Mouse (Mus musculus) limb, embryonic 11.5 days (tissue): Measurements from ENCODE around the gene Nradd. TPM values are rescaled to one million over a fixed set of nuclear protein-coding genes. Genes with fewer than 3 reads are reported as not detected.

Experiments
- ATAC-seq: fragments of 200-750 bp; cut with Nextera tagmentation; 2 replicates; pipeline ENCODE4 v1.8.0; 2017; ENCODE audit warnings: low read depth; ENCODE audit not compliant: insufficient number of reproducible peaks, low FRiP score, low TSS enrichment
- DNase-seq: peaks from one replicate; pipeline ENCODE4 v3.0.0-alpha.2; 2015; ENCODE audit warnings: low spot score
- H3K27ac ChIP-seq: fragments of 300-500 bp; sonication (generic); replicated peaks from 2 replicates; pipeline ENCODE4 v1.5.1; 2014; ENCODE audit warnings: low read depth, mild to moderate bottlenecking, low read length
- H3K27me3 ChIP-seq: fragments of 300-500 bp; sonication (generic); 2 replicates; pipeline ENCODE4 v1.6.1; 2014; ENCODE audit warnings: mild to moderate bottlenecking, low read length, mixed read lengths; ENCODE audit not compliant: control insufficient read depth, insufficient read depth
- H3K36me3 ChIP-seq: fragments of 300-500 bp; sonication (generic); 2 replicates; pipeline ENCODE4 v1.6.1; 2014; ENCODE audit warnings: mild to moderate bottlenecking, low read length, moderate library complexity, mixed read lengths; ENCODE audit not compliant: control insufficient read depth, insufficient read depth
- H3K4me1 ChIP-seq: fragments of 300-500 bp; sonication (generic); 2 replicates; pipeline ENCODE4 v1.6.1; 2014; ENCODE audit warnings: low read length, mixed read lengths; ENCODE audit not compliant: control insufficient read depth, insufficient read depth
- H3K4me2 ChIP-seq: fragments of 300-500 bp; sonication (generic); 2 replicates; pipeline ENCODE4 v1.6.1; 2014; ENCODE audit warnings: low read depth, mild to moderate bottlenecking, moderate library complexity; ENCODE audit not compliant: severe bottlenecking
- H3K4me3 ChIP-seq: fragments of 300-500 bp; sonication (generic); 2 replicates; pipeline ENCODE4 v1.5.1; 2014; ENCODE audit warnings: low read depth, low read length
- H3K9ac ChIP-seq: fragments of 300-500 bp; sonication (generic); 2 replicates; pipeline ENCODE4 v1.6.1; 2014; ENCODE audit warnings: mild to moderate bottlenecking, low read length
- H3K9me3 ChIP-seq: fragments of 300-500 bp; sonication (generic); 2 replicates; pipeline ENCODE4 v1.6.1; 2016; ENCODE audit warnings: low read length; ENCODE audit not compliant: control insufficient read depth
- WGBS: fragments of 180-500 bp; shearing (Covaris S2); extraction: QIAGEN DNeasy Blood & Tissue Kit; methylation state at CpG from one replicate; pipeline ENCODE4 v1.1.7; 2014; 5-methylcytosine and 5-hydroxymethylcytosine counted together
- polyA plus RNA-seq: library from polyadenylated mRNA; unstranded; fragments of >200 nt; fragmentation: Nextera tagmentation; extraction: Ambion mirVana; gene quantifications from 2 replicates; pipeline ENCODE4 v1.2.1, GENCODE M21; 2014

Gene Nradd
- polyA plus RNA-seq, 1 experiment from 2014 or later: 36.5 TPM

DNA sequence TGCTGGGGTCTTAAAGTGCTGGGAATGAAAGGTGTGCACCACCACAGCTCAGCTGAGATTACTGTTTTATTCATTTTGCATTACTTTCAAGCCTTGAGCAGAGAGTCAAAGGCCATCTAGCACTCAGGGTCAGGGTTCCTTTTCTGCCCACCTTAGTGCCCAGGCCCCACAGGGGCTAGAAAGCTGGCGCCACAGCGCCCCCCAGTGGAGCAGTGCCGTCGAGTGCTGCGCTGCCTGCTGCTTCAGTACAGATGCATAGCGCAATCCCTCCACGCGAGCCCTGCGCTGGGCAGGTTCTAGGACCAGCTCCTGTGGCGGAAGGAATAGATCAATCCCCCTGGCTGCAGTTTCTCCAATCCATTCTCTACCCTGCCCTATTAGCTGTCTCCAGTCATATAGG, 6.9 kb upstream of the Nradd start:
- peak overlapping the region; percentile 14 for H3K4me3 ChIP-seq
- H3K4me1 ChIP-seq: peaks cover 2% of the 10 kb centered on the region; the same call in 1 of the 2 replicates
- ATAC-seq (no peak), DNase-seq (peak; percentile 87)
- no peaks in the 10 kb centered on the region for H3K36me3 ChIP-seq
- H3K9ac ChIP-seq: no peak overlapping the region; the same call in 1 of the 2 replicates
- no peak overlapping the region for H3K27ac ChIP-seq
- H3K27me3 ChIP-seq: peaks cover 21% of the 10 kb centered on the region
- peak overlapping the region; percentile 58 for H3K4me2 ChIP-seq
- whole genome bisulfite sequencing: 9% methylated on average over 10 of the region's 10 CpGs
- H3K9me3 ChIP-seq: no peaks in the 10 kb centered on the region

DNA sequence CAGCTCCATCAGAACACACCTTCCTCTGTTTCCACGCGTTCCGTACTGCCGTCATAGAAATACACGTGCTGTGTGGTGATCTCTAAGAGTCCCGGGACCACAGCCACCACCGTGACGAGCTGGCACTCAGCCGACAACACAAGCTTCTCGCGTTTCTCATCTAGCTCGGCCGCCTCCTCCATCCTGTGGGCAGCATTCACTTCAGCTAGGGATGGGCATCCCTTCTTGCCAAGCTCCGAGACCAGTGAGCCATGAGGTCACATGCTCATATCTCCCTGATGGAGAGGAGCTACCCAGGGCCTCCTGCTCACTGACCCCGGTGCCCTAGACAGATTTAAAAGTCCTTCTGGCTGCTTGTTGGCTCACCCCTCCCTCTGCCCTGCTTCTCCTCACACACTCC, 5.9 kb upstream of the Nradd start:
- Histone ChIP-seq H3K4me2 (no peak overlapping the region), H3K9me3 (no peaks in the 10 kb centered on the region), H3K9ac (no peak overlapping the region), H3K36me3 (no peaks in the 10 kb centered on the region), H3K4me1 (peaks cover 4% of the 10 kb centered on the region; the same call in 1 of the 2 replicates), H3K27ac (no peak overlapping the region), H3K4me3 (no peak overlapping the region), H3K27me3 (peaks cover 19% of the 10 kb centered on the region)
- no peak for ATAC-seq
- DNase-seq: no peak
- 89% methylated on average over 15 of the region's 15 CpGs for WGBS

DNA sequence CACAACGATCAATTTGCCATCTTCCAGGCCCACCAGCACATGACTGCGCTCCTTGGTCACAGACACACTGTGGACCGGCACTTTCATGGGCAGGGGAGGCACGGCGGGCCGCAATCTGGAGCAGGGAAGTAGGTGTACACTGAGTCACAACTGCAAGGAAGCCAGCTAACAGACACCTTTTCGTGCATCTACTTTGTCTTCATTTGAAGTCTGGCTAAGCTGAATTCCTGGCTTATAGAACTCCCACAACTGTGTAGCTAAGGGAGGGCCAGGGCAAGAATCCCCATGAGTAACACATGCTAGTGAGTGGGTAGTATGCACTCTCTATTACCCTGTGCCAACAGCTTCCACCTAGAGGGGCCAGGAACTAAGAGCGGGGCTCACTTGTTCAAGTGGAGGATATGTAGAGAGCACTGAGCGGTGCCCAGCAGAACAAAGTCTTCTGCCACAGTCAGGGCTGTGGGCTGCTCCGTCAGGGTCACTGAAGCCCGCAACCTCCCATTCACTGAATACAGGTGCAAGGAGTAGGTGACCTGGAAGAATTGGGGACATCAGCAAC, 1.2 kb upstream of the Nradd start:
- 63% methylated on average over 11 of the region's 11 CpGs for WGBS
- Histone ChIP-seq H3K27ac (0 out of 2 replicates have a peak overlapping the region, but pooled peaks have one; percentile 36), H3K4me3 (peak overlapping the region; percentile 50), H3K9ac (peak overlapping the region; percentile 68), H3K36me3 (peaks cover 8% of the 10 kb centered on the region), H3K9me3 (no peaks in the 10 kb centered on the region), H3K4me1 (peaks cover 9% of the 10 kb centered on the region; the same call in 1 of the 2 replicates), H3K27me3 (no peaks in the 10 kb centered on the region), H3K4me2 (peak overlapping the region; percentile 97)
- ATAC-seq: no peak
- DNase-seq: no peak

DNA sequence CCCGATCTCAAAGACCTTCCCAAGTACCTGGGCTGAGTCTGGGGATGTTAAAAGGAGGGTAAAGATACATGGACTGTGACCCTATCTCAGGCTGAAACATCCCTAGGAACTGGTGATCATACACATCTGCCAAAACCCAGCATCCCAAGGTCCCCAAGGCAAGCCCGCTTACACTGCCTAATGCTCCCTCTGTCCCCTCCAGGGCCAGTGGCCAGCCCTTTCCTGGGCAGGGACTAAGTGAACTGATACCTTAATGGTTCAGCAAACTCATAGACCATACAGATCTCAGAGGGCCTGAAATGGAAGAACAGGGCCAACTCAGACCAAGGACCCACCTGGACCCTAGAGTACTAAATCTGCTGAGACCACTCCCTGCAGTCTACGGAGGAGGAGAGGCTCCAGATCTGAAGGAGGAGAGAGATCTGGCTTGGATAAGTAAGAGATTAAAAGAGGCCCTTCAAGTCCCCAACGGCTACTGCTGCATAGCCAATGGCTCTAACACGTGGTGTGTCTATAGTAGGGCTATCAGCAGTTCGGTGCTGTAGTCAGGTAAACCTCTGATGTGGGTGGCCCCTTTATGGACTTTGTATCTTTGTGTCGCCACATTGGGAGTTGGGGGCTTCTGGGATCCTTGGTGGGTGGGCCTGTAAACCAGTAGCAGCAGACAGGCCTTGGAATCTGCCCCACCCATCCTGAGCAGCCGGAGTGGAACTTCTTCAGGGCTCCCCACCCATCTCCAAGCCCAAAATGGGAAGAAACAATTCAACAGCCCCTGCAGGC, 646 bp downstream of the Nradd start:
- 34% methylated on average over 8 of the region's 8 CpGs for WGBS
- peaks cover 12% of the 10 kb centered on the region for H3K36me3 ChIP-seq
- peaks cover 9% of the 10 kb centered on the region; the same call in 1 of the 2 replicates for H3K4me1 ChIP-seq
- peak overlapping the region; percentile 68 for H3K9ac ChIP-seq
- H3K9me3 ChIP-seq: no peaks in the 10 kb centered on the region
- ATAC-seq: no peak; the same call in 1 of the 2 replicates
- peak overlapping the region; percentile 97 for H3K4me2 ChIP-seq
- peak overlapping the region; percentile 50 for H3K4me3 ChIP-seq
- no peak for DNase-seq
- H3K27ac ChIP-seq: no peak overlapping the region; the same call in 1 of the 2 replicates
- no peaks in the 10 kb centered on the region for H3K27me3 ChIP-seq

DNA sequence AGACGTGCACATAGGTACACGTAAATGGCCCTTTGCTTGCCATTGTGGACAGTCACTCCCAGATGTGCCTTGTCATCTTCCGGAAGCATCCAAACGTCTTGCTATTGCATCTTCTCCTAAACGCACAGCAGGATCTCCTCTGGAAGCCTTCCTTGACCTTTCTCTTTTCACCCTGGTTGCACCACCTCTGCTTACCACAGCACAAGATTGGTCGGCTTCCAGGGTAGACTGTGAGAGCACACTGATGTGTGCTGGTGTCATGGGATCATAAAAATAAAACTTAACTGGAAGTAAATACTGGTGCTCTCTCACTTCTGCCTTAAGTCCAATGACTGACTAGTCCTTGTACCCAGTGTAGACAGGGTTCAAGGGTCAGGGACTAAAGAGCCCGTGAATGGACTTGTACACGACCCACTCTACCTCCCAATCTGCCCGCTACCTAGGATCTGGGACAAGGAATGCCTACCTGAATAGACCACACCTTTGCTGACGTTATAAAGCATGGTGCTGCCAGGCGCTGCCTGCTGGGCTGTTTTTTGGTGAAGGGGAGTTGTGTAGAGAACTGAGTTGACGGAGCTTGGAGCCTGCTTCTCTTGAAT, 1.5 kb downstream of the Nradd start:
- no peak overlapping the region for H3K9ac ChIP-seq
- no peak for DNase-seq

DNA sequence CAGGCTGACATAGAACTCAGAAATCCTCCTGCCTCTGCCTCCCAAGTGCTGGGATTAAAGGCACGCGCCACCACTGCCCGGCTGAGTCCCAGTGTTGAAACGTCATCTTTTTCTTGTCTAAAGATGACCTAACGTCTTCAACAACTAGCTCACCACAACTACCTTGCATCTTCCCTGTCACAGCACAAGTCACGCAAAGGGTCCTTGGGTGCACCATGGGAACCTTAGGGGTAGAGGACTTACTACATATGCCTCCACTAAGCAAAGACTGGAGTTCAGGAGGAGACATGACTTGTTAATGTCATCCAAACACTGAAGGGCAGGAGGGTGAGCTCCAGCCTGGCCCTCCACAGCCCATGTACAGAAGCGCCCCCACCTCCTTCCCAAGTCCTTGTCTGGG, 3.6 kb downstream of the Nradd start:
- peaks cover 23% of the 10 kb centered on the region for H3K36me3 ChIP-seq

More for the DNA sequence above, 1.5 kb downstream of the Nradd start:
- no peak for ATAC-seq
- no peak overlapping the region for H3K4me2 ChIP-seq
- no peaks in the 10 kb centered on the region for H3K9me3 ChIP-seq
- H3K27me3 ChIP-seq: no peaks in the 10 kb centered on the region
- peaks cover 9% of the 10 kb centered on the region; the same call in 1 of the 2 replicates for H3K4me1 ChIP-seq
- peaks cover 18% of the 10 kb centered on the region for H3K36me3 ChIP-seq
- H3K4me3 ChIP-seq: no peak overlapping the region
- WGBS: 88% methylated on average over 12 of the region's 12 CpGs
- no peak overlapping the region for H3K27ac ChIP-seq

DNA sequence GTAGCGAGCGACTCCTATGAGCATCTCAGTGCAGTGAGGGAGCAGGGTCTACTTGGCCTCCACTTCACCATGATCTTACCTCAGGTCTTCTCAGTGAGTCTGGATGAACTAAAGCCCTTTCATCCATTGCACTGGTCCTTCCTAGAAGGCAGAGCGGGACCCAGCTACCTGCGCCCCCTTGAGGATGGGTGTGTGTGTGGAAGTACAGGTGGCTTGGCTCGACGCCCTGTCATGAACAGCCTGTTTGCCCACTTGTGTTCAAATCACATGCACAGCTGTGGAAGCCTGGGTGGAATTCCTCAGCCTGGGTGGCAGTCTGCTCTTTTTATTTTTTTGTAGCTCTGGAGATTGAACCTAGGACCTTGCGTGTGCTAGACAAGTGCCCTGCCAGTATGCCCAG, 4.1 kb downstream of the Nradd start:
- Histone ChIP-seq H3K4me3 (no peak overlapping the region), H3K9me3 (no peaks in the 10 kb centered on the region), H3K36me3 (peaks cover 23% of the 10 kb centered on the region), H3K4me1 (peaks cover 8% of the 10 kb centered on the region; the same call in 1 of the 2 replicates), H3K9ac (no peak overlapping the region), H3K27ac (no peak overlapping the region), H3K27me3 (no peaks in the 10 kb centered on the region), H3K4me2 (no peak overlapping the region)
- 90% methylated on average over 7 of the region's 7 CpGs for WGBS
- ATAC-seq (no peak), DNase-seq (no peak)

More for the DNA sequence above, 3.6 kb downstream of the Nradd start:
- Histone ChIP-seq H3K27me3 (no peaks in the 10 kb centered on the region), H3K4me3 (no peak overlapping the region), H3K4me1 (peaks cover 9% of the 10 kb centered on the region; the same call in 1 of the 2 replicates), H3K27ac (no peak overlapping the region), H3K9ac (no peak overlapping the region), H3K4me2 (no peak overlapping the region), H3K9me3 (no peaks in the 10 kb centered on the region)
- DNase-seq (no peak), ATAC-seq (no peak)
- WGBS: 97% methylated on average over 7 of the region's 7 CpGs

DNA sequence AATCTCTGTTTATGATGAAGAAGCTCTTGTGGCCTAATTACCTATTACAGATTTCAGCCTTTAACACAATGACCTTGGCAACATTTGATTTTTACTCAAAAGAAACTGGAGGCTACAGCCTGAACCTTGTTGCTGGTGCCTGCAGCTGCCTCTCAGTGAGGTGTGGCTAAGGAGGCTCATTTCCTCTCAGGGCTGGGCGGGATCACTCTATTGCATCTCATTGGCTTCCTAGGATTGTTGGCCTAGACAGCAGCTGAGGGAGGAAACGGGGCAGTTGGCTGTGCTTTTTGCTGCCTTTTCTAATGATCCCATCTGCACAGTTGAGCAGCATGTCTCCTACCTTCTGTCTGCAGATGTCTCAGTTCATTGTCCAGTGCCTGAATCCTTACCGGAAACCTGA, 7.2 kb downstream of the Nradd start:
- Histone ChIP-seq H3K27me3 (no peaks in the 10 kb centered on the region), H3K36me3 (peaks cover 22% of the 10 kb centered on the region), H3K4me2 (no peak overlapping the region), H3K9ac (no peak overlapping the region), H3K27ac (no peak overlapping the region), H3K4me1 (no peaks in the 10 kb centered on the region), H3K9me3 (no peaks in the 10 kb centered on the region), H3K4me3 (no peak overlapping the region)
- DNase-seq: no peak
- 82% methylated on average over 3 of the region's 3 CpGs for WGBS
- ATAC-seq: no peak
